9 mouse cellular contexts compared by ENCODE assay signal in genomic region chr12:32637400-32638100, GRCm38 (mm10).
A peak's percentile ranks its signal among the peaks of the same experiment; 100 is the strongest.
DNase-seq lines count a peak whose midpoint lies in the region; ATAC-seq and TF ChIP-seq lines count a peak whose summit lies in the region.
"Had no signal": no experiment of that assay in that cellular context is flagged by ENCODE, and none has a peak within 500 bp of the region (broad histone marks: within the 10 kb centered on the region; RNA-seq: fewer than 3 reads in every experiment).

No protein-coding gene starts in this region.

- WGBS in hindbrain, embryonic 12.5 days = 2% methylated on average over 8 of the region's 8 CpGs
- 1% methylated on average over 8 of the region's 8 CpGs for WGBS in stomach, postnatal 0 days

- no peak overlapping the region for H3K27ac ChIP-seq in ES-E14 (ENCODE audit: insufficient read depth, low read depth, low read length, poor library complexity, severe bottlenecking)
- H3K27ac ChIP-seq in hindbrain, embryonic 12.5 days = no peak overlapping the region
- H3K27ac ChIP-seq in stomach, postnatal 0 days (replicated peaks) = no peak overlapping the region
- H3K27ac ChIP-seq: embryonic facial prominence, embryonic 13.5 days had no signal

- H3K9me3 ChIP-seq in ES-E14 (ENCODE audit: control insufficient read depth, insufficient read depth, low read depth, low read length) = no peaks in the 10 kb centered on the region
- no peaks in the 10 kb centered on the region for H3K9me3 ChIP-seq in hindbrain, embryonic 12.5 days (replicated peaks)
- H3K9me3 ChIP-seq in stomach, postnatal 0 days (ENCODE audit: control insufficient read depth, low read length) = no peaks in the 10 kb centered on the region
- H3K9me3 ChIP-seq: embryonic facial prominence, embryonic 13.5 days had no signal

- H3K36me3 ChIP-seq in ES-E14 (ENCODE audit: control insufficient read depth, insufficient read depth, low read length, poor library complexity, severe bottlenecking) = no peaks in the 10 kb centered on the region
- no peaks in the 10 kb centered on the region for H3K36me3 ChIP-seq in hindbrain, embryonic 12.5 days
- H3K36me3 ChIP-seq in stomach, postnatal 0 days (ENCODE audit: control insufficient read depth, insufficient read depth, low read length) = no peaks in the 10 kb centered on the region
- H3K36me3 ChIP-seq: embryonic facial prominence, embryonic 13.5 days had no signal

- TF ChIP-seq EP300 in stomach, postnatal 0 days (optimal IDR thresholded peaks at IDR 0.05) = no peak

- no peak overlapping the region for H3K4me3 ChIP-seq in ES-E14 (ENCODE audit: insufficient read depth in 1 of 2, low read depth in 1 of 2, low read length in 2 of 2, poor library complexity in 1 of 2, severe bottlenecking in 1 of 2)
- no peak overlapping the region for H3K4me3 ChIP-seq in hindbrain, embryonic 12.5 days
- no peak overlapping the region for H3K4me3 ChIP-seq in stomach, postnatal 0 days (ENCODE audit: low read depth, low read length)
- H3K4me3 ChIP-seq: embryonic facial prominence, embryonic 13.5 days had no signal

- DNase-seq in layer of hippocampus, adult 9-10 months (ENCODE audit: low spot score) = peak; percentile 39
- no peak for DNase-seq in layer of hippocampus, adult 9-11 months
- DNase-seq in ES-E14 (ENCODE audit: low read depth, low spot score) = peak; percentile 54
- DNase-seq in cerebellum, postnatal 10 days = peak; percentile 53 to 83
- DNase-seq in lung, postnatal 36 days = peak; percentile 71
- no peak for DNase-seq in stomach, postnatal 0 days (ENCODE audit: low spot score)
- no peak for DNase-seq in adrenal gland, adult 8-10 months

- H3K4me2 ChIP-seq in hindbrain, embryonic 12.5 days (replicated peaks) = no peak overlapping the region
- no peak overlapping the region for H3K4me2 ChIP-seq in stomach, postnatal 0 days (replicated peaks; ENCODE audit: low read depth)
- H3K4me2 ChIP-seq: embryonic facial prominence, embryonic 13.5 days had no signal

- no peaks in the 10 kb centered on the region for H3K4me1 ChIP-seq in ES-E14 (ENCODE audit: control insufficient read depth in 2 of 2, insufficient read depth in 2 of 2, low read length in 2 of 2, poor library complexity in 1 of 2)
- H3K4me1 ChIP-seq in hindbrain, embryonic 12.5 days = no peaks in the 10 kb centered on the region
- H3K4me1 ChIP-seq in stomach, postnatal 0 days (replicated peaks; ENCODE audit: control insufficient read depth, insufficient read depth) = no peaks in the 10 kb centered on the region
- H3K4me1 ChIP-seq: embryonic facial prominence, embryonic 13.5 days had no signal

- TF ChIP-seq CTCF in stomach, postnatal 0 days (IDR thresholded peaks at IDR 0.05; ENCODE audit: low read depth) = peak; percentile 84

- no peaks in the 10 kb centered on the region for H3K27me3 ChIP-seq in hindbrain, embryonic 12.5 days
- no peaks in the 10 kb centered on the region for H3K27me3 ChIP-seq in stomach, postnatal 0 days (ENCODE audit: control insufficient read depth, insufficient read depth, low read length)
- H3K27me3 ChIP-seq: embryonic facial prominence, embryonic 13.5 days had no signal

- no peak overlapping the region for H3K9ac ChIP-seq in ES-E14 (ENCODE audit: insufficient read depth, low read depth, low read length, poor library complexity, severe bottlenecking)
- H3K9ac ChIP-seq in hindbrain, embryonic 12.5 days = no peak overlapping the region
- H3K9ac ChIP-seq in stomach, postnatal 0 days (ENCODE audit: low read length) = no peak overlapping the region
- H3K9ac ChIP-seq: embryonic facial prominence, embryonic 13.5 days had no signal

- ATAC-seq in hindbrain, embryonic 12.5 days (ENCODE audit: low FRiP score) = peak; percentile 54; the same call in 1 of the 2 replicates
- ATAC-seq in stomach, postnatal 0 days (ENCODE audit: low FRiP score, low TSS enrichment) = no peak

- in situ Hi-C loops in ES-E14 (cut with MboI; ENCODE audit: low sequenced_read_pairs in 2 of 2, unreplicated experiment in 2 of 2) = loop anchor here (5.0 to 25.0 kb wide), 2 partner anchors 250 to 260 kb away; no protein-coding TSS in a partner anchor

TF ChIP-seq in ES-E14, 5 proteins besides CTCF, POLR2A, EP300 and RAD21:
- peak; percentile 86 for TF ChIP-seq ZC3H11A (IDR thresholded peaks at IDR 0.05; ENCODE audit: borderline replicate concordance, low read depth, low read length)
- no peak for TF ChIP-seq MAFK (IDR thresholded peaks at IDR 0.05; ENCODE audit: insufficient read depth, low read depth, low read length)

Comparison
In these comparisons a context has a peak if more than half of its experiments do, and no peak if none do; other contexts are left out.
1. DNase-seq: peak in layer of hippocampus, adult 9-10 months (single experiment), ES-E14 (single experiment), cerebellum, postnatal 10 days (2 of 2) and lung, postnatal 36 days (single experiment); none in layer of hippocampus, adult 9-11 months (single experiment), stomach, postnatal 0 days (single experiment) and adrenal gland, adult 8-10 months (single experiment).